Mouse (Mus musculus) liver, embryonic 14.5 days (tissue): ENCODE measurements around the gene Nfia. TPM values are rescaled to one million over a fixed set of nuclear protein-coding genes. Genes with fewer than 3 reads are reported as not detected.

Source experiments
- ATAC-seq: fragments of 200-750 bp; cut with Nextera tagmentation; 2 replicates; pipeline ENCODE4 v1.8.0; 2017; ENCODE audit warnings: moderate number of reproducible peaks, mild to moderate bottlenecking, moderate library complexity; ENCODE audit not compliant: insufficient read depth
- DNase-seq, 3 experiments: peaks; one replicate each; pipeline ENCODE4 v3.0.0-alpha.2; 2012 to 2013; ENCODE audit warnings: low read depth in 3 of 3, low spot score in 3 of 3
- H3K27ac ChIP-seq: fragments of 300-500 bp; sonication (generic); 2 replicates; pipeline ENCODE4 v1.5.1; 2014; ENCODE audit warnings: moderate library complexity, mild to moderate bottlenecking, control low read depth, inconsistent platforms
- H3K27me3 ChIP-seq: fragments of 300-500 bp; sonication (generic); 2 replicates; pipeline ENCODE4 v1.6.1; 2014; ENCODE audit warnings: mild to moderate bottlenecking, low read length, moderate library complexity; ENCODE audit not compliant: control insufficient read depth, insufficient read depth
- H3K36me3 ChIP-seq: fragments of 300-500 bp; sonication (generic); replicated peaks from 2 replicates; pipeline ENCODE4 v1.6.1; 2014; ENCODE audit warnings: low read depth; ENCODE audit not compliant: control insufficient read depth, insufficient read depth
- H3K4me1 ChIP-seq, 2 experiments: fragments of 200-500 bp in 1 of 2; fragments of 300-500 bp in 1 of 2; sonication (generic) in 1 of 2; replicated peaks; 2 replicates each; pipeline ENCODE4 v1.6.1; 2012 to 2014; ENCODE audit warnings: antibody characterized with exemption in 1 of 2, inconsistent platforms in 1 of 2, low read length in 1 of 2; ENCODE audit not compliant: control insufficient read depth in 2 of 2, insufficient read depth in 2 of 2
- H3K4me2 ChIP-seq: fragments of 300-500 bp; sonication (generic); 2 replicates; pipeline ENCODE4 v1.6.1; 2014; ENCODE audit warnings: low read depth, mild to moderate bottlenecking, control low read depth, moderate library complexity
- H3K4me3 ChIP-seq, 2 experiments: fragments of 200-500 bp in 1 of 2; fragments of 300-500 bp in 1 of 2; sonication (generic) in 1 of 2; 2 replicates each; pipeline ENCODE4 v1.5.1; 2012 to 2014; ENCODE audit warnings: low read depth in 2 of 2, low read length in 2 of 2, mild to moderate bottlenecking in 2 of 2, control low read depth in 1 of 2, inconsistent platforms in 1 of 2, moderate library complexity in 1 of 2; ENCODE audit not compliant: insufficient read depth in 1 of 2
- H3K9ac ChIP-seq: fragments of 300-500 bp; sonication (generic); replicated peaks from 2 replicates; pipeline ENCODE4 v1.6.1; 2014; ENCODE audit warnings: mild to moderate bottlenecking, control low read depth, moderate library complexity
- H3K9me3 ChIP-seq: fragments of 300-500 bp; sonication (generic); 2 replicates; pipeline ENCODE4 v1.6.1; 2016; ENCODE audit warnings: low read length, mixed read lengths; ENCODE audit not compliant: control insufficient read depth
- CTCF ChIP-seq: IDR thresholded peaks from 2 replicates; pipeline ENCODE4 v1.5.1; 2016; ENCODE audit warnings: antibody characterized with exemption, low read depth, control low read depth
- EP300 ChIP-seq: IDR thresholded peaks from 2 replicates; pipeline ENCODE4 v1.6.1; 2016; ENCODE audit warnings: antibody characterized with exemption, low read depth
- WGBS: fragments of 180-500 bp; shearing (Covaris S2); extraction: QIAGEN DNeasy Blood & Tissue Kit; methylation state at CpG from one replicate; pipeline ENCODE4 v1.1.7; 2014; ENCODE audit not compliant: insufficient replicate concordance; 5-methylcytosine and 5-hydroxymethylcytosine counted together
- polyA plus RNA-seq, 2 experiments: library from polyadenylated mRNA; depleted of rRNA in 1 of 2; stranded (reverse) in 1 of 2; unstranded in 1 of 2; fragments of >200 nt; fragmentation: Nextera tagmentation in 1 of 2; extraction: Ambion mirVana in 1 of 2; gene quantifications; 2 replicates each; pipeline versions ENCODE4 v1.2.1 to v1.2.3; 2012 to 2014

The Nfia gene
- polyA plus RNA-seq, 2 experiments, result 1.0 to 2.6 TPM

DNA sequence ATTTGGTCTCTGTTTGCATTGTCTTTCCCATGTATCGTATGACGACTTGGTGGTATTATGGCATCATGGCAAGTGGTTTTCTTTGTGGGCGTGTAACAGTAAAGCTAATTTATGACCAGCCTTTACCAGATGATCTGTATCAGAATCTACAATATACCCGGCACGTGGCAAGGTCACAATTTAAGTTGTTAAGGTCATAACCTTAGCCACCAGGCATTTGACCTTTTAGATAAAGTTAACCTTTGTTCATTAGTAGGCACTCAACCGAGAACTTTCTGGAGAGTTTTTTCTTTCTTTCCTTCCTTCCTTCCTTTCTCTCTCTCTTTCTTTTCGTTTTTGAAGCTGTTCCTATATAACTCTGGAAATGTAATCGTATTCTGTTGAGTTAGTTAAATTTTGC, 14.0 kb downstream of the Nfia start:
- Histone ChIP-seq H3K27ac (no peak overlapping the region), H3K9me3 (no peaks in the 10 kb centered on the region), H3K4me1 (no peaks in the 10 kb centered on the region), H3K36me3 (no peaks in the 10 kb centered on the region), H3K9ac (no peak overlapping the region), H3K4me3 (no peak overlapping the region), H3K4me2 (no peak overlapping the region), H3K27me3 (no peaks in the 10 kb centered on the region; the same call in 1 of the 2 replicates)
- TF ChIP-seq EP300, result no peak
- TF ChIP-seq CTCF, result no peak
- 45% methylated on average over 8 of the region's 8 CpGs for WGBS
- DNase-seq (no peak), ATAC-seq (no peak)

DNA sequence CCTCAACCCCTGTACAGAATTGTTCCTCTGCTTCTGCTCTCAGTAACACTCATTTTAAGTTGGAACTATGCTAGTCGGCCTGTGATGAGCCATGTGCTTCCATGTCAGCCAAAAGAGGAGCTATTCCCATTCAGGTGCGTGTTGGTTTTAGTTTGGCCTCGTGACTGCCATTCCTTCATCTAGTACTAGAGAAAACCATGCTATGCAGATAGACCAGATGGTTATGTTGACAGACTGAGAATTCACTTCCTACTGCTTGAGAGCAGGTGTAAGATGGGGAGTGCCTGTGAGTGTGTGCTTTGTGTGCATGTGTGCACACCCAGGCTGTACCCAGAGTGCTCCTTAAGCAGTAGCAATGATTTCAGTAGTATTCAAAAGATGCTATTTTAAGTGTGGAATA, 15.0 kb downstream of the Nfia start:
- H3K27ac ChIP-seq, result no peak overlapping the region
- H3K36me3 ChIP-seq, result no peaks in the 10 kb centered on the region
- H3K4me1 ChIP-seq, result no peaks in the 10 kb centered on the region
- no peak overlapping the region for H3K4me2 ChIP-seq
- H3K4me3 ChIP-seq, result no peak overlapping the region
- WGBS, result 57% methylated on average over 3 of the region's 3 CpGs
- no peak for DNase-seq
- no peaks in the 10 kb centered on the region; the same call in 1 of the 2 replicates for H3K27me3 ChIP-seq
- ATAC-seq, result no peak
- no peak overlapping the region for H3K9ac ChIP-seq
- no peaks in the 10 kb centered on the region for H3K9me3 ChIP-seq
- TF ChIP-seq CTCF, result no peak
- TF ChIP-seq EP300, result no peak

DNA sequence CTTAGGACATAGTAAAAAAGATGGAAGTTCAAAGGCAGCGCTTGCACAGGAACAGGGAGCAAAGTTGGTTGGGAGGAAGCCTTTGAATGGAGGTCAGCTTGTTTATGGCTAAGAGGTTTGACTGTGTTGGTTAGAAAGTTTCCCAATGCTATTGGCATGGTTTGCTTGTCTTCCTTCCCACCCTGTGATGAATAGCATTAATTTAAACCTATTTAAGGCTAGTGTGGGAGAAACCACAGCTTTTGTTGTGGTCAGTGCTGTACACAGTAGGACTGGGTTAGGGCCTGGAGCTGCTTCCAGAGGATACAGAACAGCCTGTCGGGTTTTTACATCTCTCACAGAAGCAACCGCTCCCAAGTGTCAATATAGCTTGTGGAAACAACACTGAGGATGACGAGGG, 16.0 kb downstream of the Nfia start:
- Histone ChIP-seq H3K27me3 (no peaks in the 10 kb centered on the region; the same call in 1 of the 2 replicates), H3K36me3 (no peaks in the 10 kb centered on the region), H3K9ac (no peak overlapping the region), H3K4me3 (no peak overlapping the region), H3K4me1 (no peaks in the 10 kb centered on the region), H3K4me2 (no peak overlapping the region), H3K27ac (no peak overlapping the region), H3K9me3 (no peaks in the 10 kb centered on the region)
- ATAC-seq (no peak), DNase-seq (no peak)
- 41% methylated on average over 4 of the region's 4 CpGs for WGBS
- no peak for TF ChIP-seq CTCF
- no peak for TF ChIP-seq EP300

GRCm38 (mm10) chr4:97793931-97794330, 21.4 kb downstream of the Nfia start:
- no peaks in the 10 kb centered on the region for H3K36me3 ChIP-seq
- no peaks in the 10 kb centered on the region for H3K27me3 ChIP-seq
- no peak overlapping the region for H3K4me3 ChIP-seq
- no peak overlapping the region for H3K9ac ChIP-seq
- DNase-seq (no peak), ATAC-seq (no peak)
- H3K27ac ChIP-seq, result no peak overlapping the region
- H3K9me3 ChIP-seq, result no peaks in the 10 kb centered on the region
- WGBS, result 72% methylated on average over 10 of the region's 10 CpGs
- H3K4me1 ChIP-seq, result no peaks in the 10 kb centered on the region
- TF ChIP-seq EP300, result no peak
- H3K4me2 ChIP-seq, result no peak overlapping the region

DNA sequence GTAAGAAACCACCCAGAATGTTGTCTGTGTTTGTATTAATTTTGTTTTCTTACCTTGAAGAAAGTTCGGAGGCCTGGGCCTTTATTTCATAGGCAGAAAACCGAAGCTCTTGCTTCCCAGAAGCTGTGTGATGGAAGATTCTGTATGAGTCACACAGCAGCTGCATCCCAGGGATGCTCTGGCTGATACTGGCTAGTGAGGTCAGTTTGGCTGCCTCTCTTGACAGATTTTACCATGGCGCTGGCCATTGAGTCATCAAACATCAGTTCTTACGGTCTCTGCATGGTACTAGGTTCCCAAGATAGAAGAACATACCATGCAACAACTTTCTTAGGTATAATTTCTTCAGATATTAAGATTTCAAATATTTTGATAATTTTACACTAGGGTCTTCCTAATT, 22.3 kb downstream of the Nfia start:
- no peak for ATAC-seq
- DNase-seq, result no peak
- H3K4me1 ChIP-seq, result no peaks in the 10 kb centered on the region
- no peaks in the 10 kb centered on the region for H3K27me3 ChIP-seq
- H3K4me2 ChIP-seq, result no peak overlapping the region
- H3K36me3 ChIP-seq, result no peaks in the 10 kb centered on the region
- no peaks in the 10 kb centered on the region for H3K9me3 ChIP-seq
- no peak for TF ChIP-seq CTCF
- no peak for TF ChIP-seq EP300
- H3K9ac ChIP-seq, result no peak overlapping the region
- H3K27ac ChIP-seq, result no peak overlapping the region
- no peak overlapping the region for H3K4me3 ChIP-seq
- WGBS, result 63% methylated on average over 4 of the region's 4 CpGs

DNA sequence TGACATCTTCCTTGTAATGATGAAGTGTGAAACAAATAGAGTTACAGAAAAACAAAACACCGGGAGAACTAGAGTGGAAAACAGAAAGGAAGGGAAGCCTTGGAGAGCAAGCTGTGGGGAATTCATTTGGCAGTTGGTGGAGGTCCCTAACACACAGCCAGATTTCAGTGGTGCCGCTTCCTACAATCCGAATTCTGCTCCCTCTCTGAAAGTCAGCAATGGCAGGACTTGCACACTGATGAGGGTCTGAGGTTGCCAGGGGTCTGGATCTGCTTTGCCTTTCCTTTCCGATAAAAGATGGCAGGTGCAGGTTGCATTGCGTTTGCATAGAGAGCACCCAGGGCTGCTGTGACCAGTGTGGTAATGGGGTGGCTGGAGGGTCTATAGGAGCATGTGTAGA, 23.4 kb downstream of the Nfia start:
- Histone ChIP-seq H3K9ac (no peak overlapping the region), H3K4me3 (no peak overlapping the region), H3K36me3 (no peaks in the 10 kb centered on the region), H3K4me1 (no peaks in the 10 kb centered on the region), H3K4me2 (no peak overlapping the region), H3K27me3 (no peaks in the 10 kb centered on the region), H3K27ac (no peak overlapping the region), H3K9me3 (no peaks in the 10 kb centered on the region)
- ATAC-seq, result no peak
- TF ChIP-seq CTCF, result no peak
- no peak for TF ChIP-seq EP300
- no peak for DNase-seq
- 55% methylated on average over 5 of the region's 5 CpGs for WGBS
